Mouse (Mus musculus) MEL-GATA-1-ER (cell line): ENCODE results near the gene Sox15.
"Not testable (repeated sequence)": the region's sequence is repeated elsewhere in the genome, so short reads cannot be mapped to it uniquely, and the experiment has no call there.

Experiments used
- DNase-seq: peaks from one replicate; pipeline ENCODE4 v3.0.0-alpha.2; 2012; ENCODE audit warnings: low read depth; ENCODE audit errors: extremely low read depth

Gene Sox15

DNA sequence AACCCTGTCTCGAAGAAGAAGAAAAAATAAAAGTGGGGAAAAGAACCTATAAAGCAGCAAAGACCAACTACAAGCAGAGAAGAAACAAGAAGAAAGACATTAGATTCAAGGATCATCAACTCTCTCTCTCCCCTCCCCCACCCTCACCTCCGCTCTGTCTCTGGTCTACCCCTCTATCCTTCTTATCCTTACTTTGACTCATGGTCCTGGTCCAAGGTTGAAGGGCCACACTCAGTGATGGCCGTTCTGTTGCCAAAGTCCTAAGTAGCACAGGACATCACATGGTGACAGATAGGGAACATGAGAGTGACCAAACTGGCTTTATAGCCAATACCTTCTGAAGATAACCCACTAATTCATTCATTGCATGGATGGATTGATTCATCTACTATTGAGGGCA is 42.3 kb downstream of the Sox15 start:
- DNase-seq = no peak

DNA sequence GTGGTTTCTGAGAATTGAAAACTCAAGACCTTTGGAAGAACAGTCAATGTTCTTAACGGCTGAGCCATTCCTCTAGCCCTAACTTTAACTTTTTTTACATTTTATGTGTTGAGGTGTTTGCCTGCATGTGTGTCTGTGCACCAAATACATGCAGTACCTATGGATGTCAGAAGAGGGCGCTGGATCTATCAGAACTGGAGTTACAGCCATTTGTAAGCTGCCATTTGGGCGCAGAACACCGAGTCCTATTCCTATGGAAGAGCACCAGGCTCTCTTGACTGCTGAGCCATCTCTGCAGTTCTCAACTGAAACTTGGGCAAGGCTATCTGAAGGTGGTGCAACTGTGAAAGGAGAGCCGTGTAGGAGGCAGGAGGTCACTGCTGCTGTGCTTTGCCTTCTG is 43.5 kb downstream of the Sox15 start:
- no peak for DNase-seq

DNA sequence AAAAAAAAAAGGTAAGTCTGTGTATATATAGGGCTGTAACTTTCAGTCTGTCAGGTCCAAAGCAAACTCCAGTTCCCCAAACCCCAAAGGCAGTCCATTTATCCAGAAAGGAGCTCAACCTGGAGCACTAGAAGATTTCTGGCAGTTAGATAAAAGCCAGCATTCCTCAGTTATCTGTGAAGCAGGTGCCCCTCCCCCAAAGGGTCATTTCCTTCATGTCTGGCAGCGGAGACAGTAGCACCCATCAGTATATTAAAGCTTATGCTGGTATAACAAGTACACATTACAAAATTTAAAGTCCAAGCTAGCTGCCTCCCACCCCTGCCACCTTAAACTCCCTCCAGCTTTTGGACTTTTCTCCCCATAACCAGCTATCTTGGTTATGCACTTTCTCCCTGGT is 44.5 kb downstream of the Sox15 start:
- no peak for DNase-seq

DNA sequence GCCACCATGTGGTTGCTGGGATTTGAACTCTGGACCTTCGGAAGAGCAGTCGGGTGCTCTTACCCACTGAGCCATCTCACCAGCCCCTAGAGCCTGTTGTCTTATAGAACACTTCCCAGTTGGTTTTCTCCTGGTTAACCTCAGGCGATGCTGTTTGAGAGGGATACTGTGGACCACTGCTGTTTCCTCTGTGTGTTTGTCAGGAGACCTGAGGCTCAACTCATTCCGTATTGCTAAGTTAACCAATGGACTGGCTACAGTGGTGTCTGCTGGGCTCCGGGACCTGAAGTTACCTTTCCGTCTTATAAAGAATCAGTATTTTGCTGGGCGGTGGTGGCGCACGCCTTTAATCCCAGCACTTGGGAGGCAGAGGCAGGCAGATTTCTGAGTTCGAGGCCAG is 47.8 kb downstream of the Sox15 start:
- not testable (repeated sequence) for DNase-seq

DNA sequence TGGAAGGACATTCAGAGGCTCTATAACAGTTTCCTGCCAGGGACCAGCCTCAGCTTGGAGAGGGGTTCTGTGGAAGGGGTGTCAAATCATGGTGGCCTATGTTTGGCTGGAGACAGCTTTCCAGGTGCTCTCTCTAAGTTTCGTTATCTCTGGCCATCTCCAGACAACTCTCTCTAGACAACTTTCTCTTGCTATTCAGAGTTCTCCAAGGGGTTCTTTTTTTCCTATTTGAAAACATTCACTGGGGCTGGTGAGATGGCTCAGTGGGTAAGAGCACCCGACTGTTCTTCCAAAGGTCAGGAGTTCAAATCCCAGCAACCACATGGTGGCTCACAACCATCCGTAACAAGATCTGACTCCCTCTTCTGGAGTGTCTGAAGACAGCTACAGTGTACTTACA is 48.3 kb downstream of the Sox15 start:
- not testable (repeated sequence) for DNase-seq

DNA sequence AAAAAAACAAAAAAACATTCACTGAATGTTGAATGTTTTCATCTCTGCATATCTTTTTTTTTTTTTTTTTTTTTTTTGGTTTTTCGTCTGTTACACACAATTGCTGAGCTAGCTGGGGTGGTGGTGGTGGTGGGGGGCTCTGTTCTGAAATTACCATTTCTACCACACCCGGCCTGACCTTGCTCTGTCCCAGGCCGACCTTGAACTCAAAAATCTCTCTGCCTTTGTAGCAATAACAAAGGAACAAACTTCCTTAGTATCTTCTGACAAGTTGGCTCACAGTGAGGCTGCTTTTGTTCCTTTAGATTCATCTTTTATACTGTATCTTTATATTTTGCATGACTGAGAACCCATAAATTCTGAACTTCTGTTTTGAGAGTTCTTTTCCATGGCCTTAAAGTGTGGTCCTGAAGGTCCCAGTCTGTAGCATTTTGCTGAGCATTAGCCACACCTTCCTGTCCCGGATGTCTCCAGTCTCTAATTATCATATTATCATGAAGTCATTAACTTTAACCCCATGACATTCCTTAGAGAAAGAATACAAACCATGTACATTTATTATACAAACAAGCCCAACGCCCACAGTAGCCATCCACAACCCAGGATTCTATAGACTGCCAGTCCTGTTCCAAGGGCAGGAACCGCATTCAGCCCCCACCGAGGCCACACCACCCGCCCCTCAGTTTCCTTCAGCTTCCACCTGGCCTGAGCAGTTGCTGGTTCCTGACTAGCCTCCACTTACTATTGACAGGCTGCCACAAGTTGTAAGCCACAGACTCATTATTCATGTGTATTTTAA is 48.9 kb downstream of the Sox15 start:
- DNase-seq = no peak

DNA sequence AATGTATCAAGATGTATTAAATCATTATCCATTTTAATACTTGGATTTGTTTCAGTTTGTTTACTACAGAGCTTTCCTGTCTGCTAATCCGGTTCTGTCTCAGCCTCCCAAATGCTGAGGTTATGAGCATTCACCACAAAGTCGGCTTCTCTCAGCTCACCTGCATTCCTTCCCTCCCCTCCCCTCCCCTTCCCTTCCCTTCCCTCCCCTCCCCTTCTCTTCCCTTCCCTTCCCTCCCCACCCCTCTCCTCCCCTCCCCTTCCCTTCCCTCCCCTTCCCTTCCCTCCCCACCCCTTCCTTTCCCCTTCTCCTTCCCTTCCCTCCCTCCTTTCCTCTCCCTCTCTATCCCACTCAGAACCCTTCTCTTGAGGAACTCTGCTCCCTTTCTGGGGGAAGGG is 49.5 kb downstream of the Sox15 start:
- no peak for DNase-seq
